Mouse (Mus musculus) ovary, adult 2 months (tissue): ENCODE results near the gene Olfr1261. TPM values are rescaled to one million over a fixed set of nuclear protein-coding genes. Genes with fewer than 3 reads are reported as not detected.

Source experiments
- polyA plus RNA-seq: library from polyadenylated mRNA; depleted of rRNA; stranded (reverse); fragments of >200 nt; gene quantifications from 2 replicates; pipeline ENCODE4 v1.2.3, GENCODE M21; 2012; rRNA removed

The Olfr1261 gene
- polyA plus RNA-seq = not detected in 2 replicates

GRCm38 (mm10) chr2:89990921-89991320, at the start of gene Olfr1261:
Gene Olfr1261, plus strand, starts transcription at chr2:89991221.

GRCm38 (mm10) chr2:89948564-89948963, 42.5 kb upstream of the Olfr1261 start, which contains the start of gene Olfr1259:
Gene Olfr1259, minus strand, starts transcription at chr2:89948664.

GRCm38 (mm10) chr2:89974184-89974583, 16.8 kb upstream of the Olfr1261 start, which contains the start of gene Olfr1260:
Gene Olfr1260, plus strand, starts transcription at chr2:89974340.

GRCm38 (mm10) chr2:89999845-90000244, 8.8 kb downstream of the Olfr1261 start, which contains the start of gene Olfr1262:
Gene Olfr1262, plus strand, starts transcription at chr2:90000145.

DNA sequence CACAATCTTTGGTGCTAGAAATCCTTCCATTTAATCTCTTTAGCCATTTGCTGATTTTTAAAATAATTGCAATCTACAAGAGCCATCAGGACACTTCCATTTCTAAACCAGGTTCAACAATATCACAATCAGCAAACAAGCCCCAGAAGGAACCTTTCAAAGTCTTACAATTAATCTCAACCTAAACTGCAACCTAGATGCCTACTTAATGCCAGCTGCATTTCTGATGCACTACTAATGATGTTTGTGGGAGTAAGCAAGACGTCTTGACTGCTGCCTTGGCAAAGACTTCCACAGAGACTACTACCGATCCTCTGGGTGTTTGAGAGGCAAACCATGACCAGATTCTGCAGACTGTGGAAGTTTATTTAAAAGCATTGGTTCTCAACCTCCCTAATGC, 20.8 kb downstream of the Olfr1261 start, which contains the start of gene Olfr1263:
Gene Olfr1263 (plus strand): TSS at position 301 of the 400 bp plus-strand sequence.

DNA sequence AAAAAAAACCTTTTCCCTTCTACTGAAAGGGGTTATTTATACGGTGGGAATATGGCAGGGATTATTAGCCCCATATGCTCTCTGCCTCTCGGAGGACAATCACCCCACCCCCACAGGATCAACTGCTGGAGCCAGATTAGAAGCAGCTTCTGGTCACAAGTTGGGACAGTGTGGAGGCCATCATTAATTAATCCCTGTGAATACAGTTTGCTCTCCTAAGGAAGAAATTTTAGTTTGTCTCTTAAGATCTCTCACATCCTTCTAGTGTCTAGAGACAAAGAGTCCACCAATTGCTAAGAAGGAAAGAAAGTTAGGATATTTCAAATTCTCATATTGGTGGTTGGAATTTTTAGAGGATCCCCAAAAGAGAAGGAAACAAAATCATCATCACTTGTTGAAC, 34.5 kb downstream of the Olfr1261 start, which contains the start of gene Olfr1264:
Gene Olfr1264 (minus strand): TSS at position 101 of the 400 bp plus-strand sequence.

GRCm38 (mm10) chr2:90035037-90035436, 44.0 kb downstream of the Olfr1261 start, which contains the start of gene Olfr1265:
Gene Olfr1265, plus strand, starts transcription at chr2:90035337.

Other genes with a start within 250 kb of the Olfr1261 start
- gene Olfr1253, start 234.1 kb upstream of the Olfr1261 start, polyA plus RNA-seq = not detected in 2 replicates
- not detected in 2 replicates for gene Olfr1254, start 197.6 kb upstream of the Olfr1261 start, polyA plus RNA-seq
- gene Olfr1255, start 179.2 kb upstream of the Olfr1261 start, polyA plus RNA-seq = not detected in 2 replicates
- gene Olfr1256, start 149.7 kb upstream of the Olfr1261 start, polyA plus RNA-seq = not detected in 2 replicates
- not detected in 2 replicates for gene Olfr48, start 143.0 kb upstream of the Olfr1261 start, polyA plus RNA-seq
- not detected in 2 replicates for gene Olfr1257, start 112.8 kb upstream of the Olfr1261 start, polyA plus RNA-seq
- not detected in 2 replicates for gene Olfr1258, start 63.9 kb upstream of the Olfr1261 start, polyA plus RNA-seq
- not detected in 2 replicates for gene Olfr1259, start 42.6 kb upstream of the Olfr1261 start, polyA plus RNA-seq
- not detected in 2 replicates for gene Olfr1260, start 16.9 kb upstream of the Olfr1261 start, polyA plus RNA-seq
- gene Olfr1262, start 8.9 kb downstream of the Olfr1261 start, polyA plus RNA-seq = not detected in 2 replicates
- gene Olfr1263, start 20.9 kb downstream of the Olfr1261 start, polyA plus RNA-seq = not detected in 2 replicates
- gene Olfr1264, start 34.4 kb downstream of the Olfr1261 start, polyA plus RNA-seq = not detected in 2 replicates
- not detected in 2 replicates for gene Olfr1265, start 44.1 kb downstream of the Olfr1261 start, polyA plus RNA-seq
- not detected in 2 replicates for gene Olfr140, start 72.4 kb downstream of the Olfr1261 start, polyA plus RNA-seq
- gene Olfr1269, start 130.2 kb downstream of the Olfr1261 start, polyA plus RNA-seq = not detected in 2 replicates
- gene Olfr32, start 151.1 kb downstream of the Olfr1261 start, polyA plus RNA-seq = not detected in 2 replicates
- not detected in 2 replicates for gene Olfr1270, start 161.9 kb downstream of the Olfr1261 start, polyA plus RNA-seq
- gene Olfr1506, start 233.3 kb downstream of the Olfr1261 start, polyA plus RNA-seq = not detected in 2 replicates